Mouse (Mus musculus) activated CD4-positive, CD25-positive, alpha-beta regulatory T cell, adult 4 months (primary cell): Measurements from ENCODE around the gene Jkamp. TPM values are rescaled to one million over a fixed set of nuclear protein-coding genes. Genes with fewer than 3 reads are reported as not detected.
"Not testable (repeated sequence)": the region's sequence is repeated elsewhere in the genome, so short reads cannot be mapped to it uniquely, and the experiment has no call there.

ENCODE experiments used
- ATAC-seq: one replicate; pipeline ENCODE4 v1.8.0; 2017
- polyA plus RNA-seq, 2 experiments: library from polyadenylated mRNA; unstranded; fragments of 100-300 nt; shearing (Covaris generic); gene quantifications; one replicate each; pipeline ENCODE4 v1.2.1; 2017

Gene Jkamp
- 10 to 100 TPM; 31.8 to 32.2 TPM for polyA plus RNA-seq

DNA sequence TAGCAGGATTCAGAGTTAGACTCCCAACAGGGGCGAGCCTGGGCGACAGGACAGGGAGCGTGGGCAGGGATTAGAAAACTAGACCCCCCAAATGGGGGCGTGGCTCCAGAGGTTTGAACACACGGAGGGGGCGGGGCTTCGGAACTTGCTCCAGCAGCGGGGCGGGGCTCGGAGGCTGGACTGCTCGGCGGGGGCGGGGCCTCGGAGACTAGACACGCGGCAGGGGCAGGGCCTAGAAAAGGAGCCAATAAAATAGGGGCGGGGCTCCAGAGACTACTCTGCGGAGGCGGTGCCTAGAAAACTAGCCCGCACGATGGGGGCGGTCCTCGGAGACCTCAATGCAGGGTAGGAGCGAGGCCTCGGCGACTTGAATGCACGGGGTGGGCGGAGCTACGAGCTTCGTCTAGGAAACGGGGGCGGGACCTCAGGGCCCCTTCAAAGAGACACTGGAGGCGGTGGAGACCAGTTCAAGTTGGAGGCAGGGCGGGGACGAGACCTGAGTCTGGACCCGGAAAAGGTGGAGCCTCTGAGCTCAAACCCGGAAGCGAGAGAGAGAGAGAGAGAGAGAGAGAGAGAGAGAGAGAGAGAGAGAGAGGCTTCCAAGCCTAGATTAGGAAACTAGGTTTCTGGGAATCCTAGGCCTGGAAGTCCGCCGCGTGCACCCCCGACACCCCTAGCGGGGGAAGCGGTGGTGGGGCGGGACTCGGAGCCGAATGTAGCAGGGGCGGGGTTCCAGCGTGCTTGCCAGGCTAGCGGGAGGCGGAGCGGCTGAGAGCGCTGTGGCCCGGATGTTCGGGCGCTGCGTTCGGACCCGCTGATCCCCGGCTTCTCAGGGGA lies at the start of gene Jkamp, which contains the start of gene L3hypdh:
TSS of gene Jkamp (plus strand) at position 261 of the 837 bp plus-strand sequence.
TSS of gene L3hypdh (minus strand) at position 111 of the 837 bp plus-strand sequence.
- ATAC-seq = peak; percentile 94

GRCm38 (mm10) chr12:72036097-72036661 lies 49.2 kb upstream of the Jkamp start:
- no peak for ATAC-seq

DNA sequence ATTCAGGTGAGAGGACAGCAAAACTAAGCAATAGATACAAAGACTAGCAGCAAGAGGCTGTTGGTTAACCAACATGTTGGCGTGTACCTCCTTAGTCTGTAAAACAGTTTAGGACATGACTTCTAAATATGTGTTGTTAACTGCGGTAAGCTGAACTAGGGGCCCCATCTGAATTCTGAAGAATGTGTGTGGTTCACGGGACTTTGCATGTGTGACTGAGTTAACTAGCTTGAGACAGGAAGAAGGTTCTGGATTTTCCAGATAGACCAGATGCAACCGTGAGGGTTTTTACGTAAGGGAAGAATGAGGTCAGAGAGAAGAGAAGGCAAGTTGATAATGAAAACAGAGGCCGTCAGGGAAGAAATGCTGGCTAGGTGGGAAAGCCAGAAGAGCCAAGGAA lies 48.3 kb upstream of the Jkamp start:
- no peak for ATAC-seq

GRCm38 (mm10) chr12:72038866-72039265 lies 46.5 kb upstream of the Jkamp start:
- ATAC-seq = no peak

DNA sequence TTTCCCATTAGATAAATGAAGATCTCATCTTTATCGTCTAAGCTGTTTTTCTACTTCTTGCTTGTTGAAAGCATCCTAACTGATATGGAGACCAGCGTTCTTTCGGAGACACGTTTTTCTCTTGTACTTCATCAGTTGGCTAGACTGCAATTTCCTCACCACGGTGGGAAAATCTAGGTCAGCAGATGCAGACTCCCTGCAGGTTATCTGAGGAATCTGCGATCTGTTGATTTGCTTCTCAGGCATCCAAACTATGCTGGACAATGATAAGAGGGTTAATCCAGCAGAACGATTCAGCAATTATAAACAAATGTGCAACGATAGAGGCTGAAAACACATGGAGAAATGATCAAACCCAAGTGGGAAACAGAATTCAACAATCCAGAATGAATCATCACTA lies 45.9 kb upstream of the Jkamp start:
- ATAC-seq = no peak

DNA sequence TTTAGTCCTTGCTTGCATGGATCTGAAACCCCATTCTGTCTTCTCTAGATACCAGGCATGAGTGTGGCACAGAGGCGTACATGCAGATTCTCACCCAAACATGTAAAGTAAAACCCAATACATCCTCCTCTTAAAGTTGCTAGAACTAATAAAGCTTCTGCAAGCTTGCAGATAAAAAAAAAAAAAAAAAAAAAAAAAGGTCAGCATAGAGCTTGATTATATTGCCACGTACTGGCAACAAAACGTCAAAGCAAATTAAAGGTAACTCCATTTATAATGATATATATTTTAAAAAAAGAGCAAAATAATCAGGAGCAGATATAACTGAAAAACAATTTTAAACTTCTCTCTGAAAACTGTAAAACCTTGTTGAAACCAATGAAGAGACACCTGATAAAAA lies 44.2 kb upstream of the Jkamp start:
- ATAC-seq = no peak

GRCm38 (mm10) chr12:72047513-72047912 lies 37.9 kb upstream of the Jkamp start:
- ATAC-seq = peak; percentile 46

- ATAC-seq = not testable (repeated sequence)
Measured at GRCm38 (mm10) chr12:72050156-72050555, 35.2 kb upstream of the Jkamp start.

DNA sequence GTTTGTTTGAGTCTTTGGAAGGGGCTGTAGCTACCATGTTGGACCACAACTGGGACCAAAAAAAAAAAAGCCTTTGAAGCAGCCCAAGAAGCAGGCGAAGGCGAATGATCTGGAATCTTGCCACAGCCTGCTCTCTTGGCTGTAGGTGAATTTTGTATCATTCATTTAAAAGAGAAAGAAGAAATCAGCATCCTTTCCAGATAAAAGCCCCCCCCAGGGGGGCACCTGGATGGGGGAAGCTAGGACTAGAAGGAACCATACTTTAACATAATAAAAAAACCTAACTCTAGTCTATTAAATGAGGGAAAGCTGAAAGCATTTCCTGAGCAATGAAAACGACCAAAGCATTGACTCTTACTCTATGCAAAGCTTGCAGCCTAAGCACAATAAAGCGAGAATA lies 34.6 kb upstream of the Jkamp start:
- no peak for ATAC-seq

DNA sequence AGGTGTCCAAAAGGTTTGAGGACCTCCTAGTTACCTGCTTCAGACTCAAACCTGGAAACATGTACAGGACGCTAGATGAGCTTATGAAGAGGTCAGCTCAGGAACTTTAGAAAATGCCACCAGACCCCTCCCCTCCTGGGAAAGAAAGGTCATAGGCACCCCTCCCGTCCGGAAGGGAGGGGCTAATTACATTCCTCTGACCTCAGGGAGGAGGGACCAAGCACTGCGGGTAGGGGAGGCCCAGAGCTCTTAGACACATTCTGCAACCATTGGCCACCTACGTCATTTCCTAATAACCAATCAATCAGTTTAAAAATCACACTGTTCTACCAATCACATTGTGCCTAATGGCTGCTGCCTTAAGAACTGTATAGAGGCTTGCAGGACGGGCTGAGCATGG lies 32.8 kb upstream of the Jkamp start:
- ATAC-seq = no peak

GRCm38 (mm10) chr12:72053303-72053702 lies 32.1 kb upstream of the Jkamp start:
- no peak for ATAC-seq

DNA sequence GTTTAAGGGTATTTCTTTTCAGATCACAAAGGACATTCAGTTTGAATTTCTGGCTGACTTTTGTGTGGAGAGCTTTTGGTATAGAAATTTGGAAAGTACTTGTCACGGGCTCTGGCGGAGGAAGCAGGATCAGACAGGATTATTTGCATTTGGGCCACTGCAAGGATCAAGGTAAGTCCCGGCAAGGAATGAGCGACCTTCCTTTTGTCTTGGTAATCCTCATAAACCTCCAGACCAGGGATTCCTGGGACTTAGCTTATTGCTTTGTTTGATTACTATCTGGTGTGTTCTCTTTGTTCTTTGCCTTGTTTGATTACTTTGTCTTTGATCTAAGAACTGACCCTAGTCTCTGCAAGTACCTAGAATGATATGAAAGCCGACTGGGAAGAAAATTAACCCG lies 31.5 kb upstream of the Jkamp start:
- ATAC-seq = no peak

- ATAC-seq = no peak
Measured at GRCm38 (mm10) chr12:72057780-72058179, 27.6 kb upstream of the Jkamp start.

DNA sequence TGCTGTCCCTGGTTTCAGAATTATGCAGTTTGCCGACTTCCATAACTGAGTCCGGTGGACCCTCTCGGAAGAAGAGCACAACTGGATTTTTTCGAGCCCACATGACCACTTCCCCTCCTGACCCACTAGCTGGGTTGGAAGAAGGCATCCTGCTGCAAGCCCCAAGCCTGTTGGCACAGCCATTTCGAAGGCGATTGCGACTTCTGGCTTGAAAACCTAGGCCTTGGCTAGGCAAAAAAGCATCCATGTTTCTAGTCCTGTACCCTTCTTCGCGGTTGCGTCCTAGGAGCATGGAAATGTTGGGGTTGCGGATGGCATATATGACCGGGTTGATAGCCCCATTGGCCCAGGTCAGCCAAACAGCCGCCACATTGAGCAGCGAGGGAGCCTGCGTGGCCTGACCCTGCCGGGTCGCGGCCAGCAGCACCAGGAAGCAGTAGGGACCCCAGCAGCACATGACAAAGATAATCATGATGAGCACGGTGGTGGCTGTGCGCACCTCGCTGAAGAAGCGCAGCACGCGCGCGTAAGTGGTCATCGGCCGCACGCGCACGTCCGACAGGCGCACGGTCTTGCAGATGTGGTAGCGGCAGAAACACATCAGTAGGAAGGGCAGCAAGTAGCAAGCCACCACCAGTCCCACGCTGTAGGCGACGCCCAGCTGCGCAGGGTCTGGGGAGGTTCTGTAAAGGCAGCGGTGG lies 15.6 kb upstream of the Jkamp start:
- ATAC-seq = peak; percentile 20

- ATAC-seq = peak; percentile 89
Measured at GRCm38 (mm10) chr12:72070327-72071269, 14.8 kb upstream of the Jkamp start, which contains the start of gene Gpr135. TSS of gene Gpr135 (minus strand) at chr12:72071125.

- ATAC-seq = no peak
Measured at GRCm38 (mm10) chr12:72078248-72078647, 7.1 kb upstream of the Jkamp start.

DNA sequence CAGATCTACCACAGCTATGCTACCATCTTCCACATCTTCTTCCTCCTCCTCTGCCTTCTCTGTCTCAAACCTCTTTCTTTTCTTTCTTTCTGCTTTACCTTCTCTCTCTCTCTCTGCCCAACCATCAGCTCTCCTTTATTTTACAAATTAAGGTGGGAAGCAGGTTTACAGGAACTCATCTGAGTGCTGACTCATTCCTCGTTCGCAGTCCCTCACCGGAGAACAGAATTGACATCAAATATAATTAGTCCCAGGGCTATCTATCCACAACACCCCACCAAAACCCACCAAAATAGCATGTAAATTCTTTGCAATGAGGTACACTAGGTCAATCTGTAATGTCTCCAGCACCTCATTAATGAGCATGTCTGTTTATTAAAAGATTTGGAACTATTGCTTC lies 3.4 kb upstream of the Jkamp start:
- ATAC-seq = no peak

GRCm38 (mm10) chr12:72082370-72082769 lies 3.0 kb upstream of the Jkamp start:
- no peak for ATAC-seq

DNA sequence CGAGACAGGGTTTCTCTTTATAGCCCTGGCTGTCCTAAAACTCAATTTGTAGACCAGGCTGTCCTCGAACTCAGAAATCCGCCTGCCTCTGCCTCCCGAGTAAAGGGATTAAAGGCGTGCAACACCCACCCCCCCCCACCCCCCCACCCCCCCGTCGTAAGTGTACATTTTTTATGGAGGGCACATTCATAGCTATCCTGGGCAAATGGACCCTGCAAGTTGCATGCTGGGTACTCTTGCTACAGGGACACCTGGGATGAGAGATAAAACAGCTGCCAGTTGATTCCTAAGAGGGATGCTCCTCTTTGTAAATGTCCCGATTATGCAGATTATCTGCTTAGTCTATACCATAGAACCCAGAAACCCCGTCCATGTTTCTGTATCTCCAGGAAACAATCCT lies 2.1 kb upstream of the Jkamp start:
- no peak for ATAC-seq

GRCm38 (mm10) chr12:72084261-72085023 lies 947 bp upstream of the Jkamp start:
- ATAC-seq = no peak

DNA sequence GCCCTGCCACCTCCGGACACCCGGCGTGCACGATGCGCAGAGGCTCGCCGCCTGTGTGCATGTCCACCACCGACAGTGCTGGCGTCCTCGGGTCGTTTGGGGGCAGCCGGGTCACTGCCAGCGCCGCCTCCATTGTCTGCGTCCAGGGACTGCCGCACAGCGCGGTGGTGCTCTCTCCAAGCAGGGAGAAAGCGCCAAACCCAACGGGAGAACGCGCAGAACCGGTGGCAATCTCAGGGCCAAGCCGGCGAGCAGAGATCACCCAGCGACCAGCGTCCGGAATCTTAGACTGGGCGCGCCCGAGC lies 413 bp upstream of the Jkamp start:
- no peak for ATAC-seq
